Comparison of ENCODE assay signal across 17 mouse cellular contexts in genomic region chr2:45197955-45198631, GRCm38 (mm10).
DNase-seq lines count a peak whose midpoint lies in the region; ATAC-seq and TF ChIP-seq lines count a peak whose summit lies in the region.
"Had no signal": no experiment of that assay in that cellular context is flagged by ENCODE, and none has a peak within 500 bp of the region (broad histone marks: within the 10 kb centered on the region; RNA-seq: fewer than 3 reads in every experiment).

No protein-coding gene starts in this region.

- no peak overlapping the region for H3K4me3 ChIP-seq in gastrocnemius, adult 2 months
- H3K4me3 ChIP-seq in liver, postnatal 0 days (ENCODE audit: low read depth, low read length): no peak overlapping the region
- H3K4me3 ChIP-seq in liver, embryonic 12.5 days: no peak overlapping the region
- H3K4me3 ChIP-seq in MEL (ENCODE audit: control insufficient read depth in 1 of 2, insufficient read depth in 1 of 2, low read depth in 2 of 2, low read length in 2 of 2): no peak overlapping the region
- no peak overlapping the region for H3K4me3 ChIP-seq in intestine, embryonic 16.5 days (ENCODE audit: low read length)
- no peak overlapping the region for H3K4me3 ChIP-seq in forebrain, embryonic 12.5 days (replicated peaks)
- H3K4me3 ChIP-seq: erythroblast, embryonic 14.5 days; liver, embryonic 15.5 days; neural tube, embryonic 13.5 days had no signal

- no peak for TF ChIP-seq RAD21 in MEL (IDR thresholded peaks at IDR 0.05; ENCODE audit: low read depth, low read length)

- TF ChIP-seq CTCF in gastrocnemius, adult 2 months (IDR thresholded peaks at IDR 0.05): no peak
- TF ChIP-seq CTCF in liver, postnatal 0 days (IDR thresholded peaks at IDR 0.05; ENCODE audit: low read depth): no peak
- no peak for TF ChIP-seq CTCF in MEL (IDR thresholded peaks at IDR 0.05 in 2 of 3, conservative IDR thresholded peaks at IDR 0.05 in 1 of 3; ENCODE audit: control insufficient read depth in 1 of 3, insufficient read depth in 1 of 3, low read depth in 2 of 3, low read length in 3 of 3, poor library complexity in 1 of 3, severe bottlenecking in 1 of 3)

- no peaks in the 10 kb centered on the region for H3K36me3 ChIP-seq in liver, postnatal 0 days (replicated peaks; ENCODE audit: insufficient read depth, low read length)
- no peaks in the 10 kb centered on the region for H3K36me3 ChIP-seq in liver, embryonic 12.5 days
- H3K36me3 ChIP-seq in MEL (ENCODE audit: control insufficient read depth in 1 of 2, insufficient read depth in 2 of 2, low read length in 2 of 2): peaks cover 0 to 7% of the 10 kb centered on the region in 2 experiments; a peak in 2 of 4 replicates
- H3K36me3 ChIP-seq in intestine, embryonic 16.5 days (ENCODE audit: control insufficient read depth, insufficient read depth, low read length): no peaks in the 10 kb centered on the region
- no peaks in the 10 kb centered on the region for H3K36me3 ChIP-seq in forebrain, embryonic 12.5 days (replicated peaks)
- H3K36me3 ChIP-seq: liver, embryonic 15.5 days; neural tube, embryonic 13.5 days had no signal

- ATAC-seq in liver, postnatal 0 days: no peak
- no peak for ATAC-seq in liver, embryonic 12.5 days
- peak; percentile 40; the same call in 1 of the 2 replicates for ATAC-seq in intestine, embryonic 16.5 days
- no peak for ATAC-seq in forebrain, embryonic 12.5 days (ENCODE audit: low FRiP score)

- TF ChIP-seq EP300 in liver, postnatal 0 days (IDR thresholded peaks at IDR 0.05; ENCODE audit: low read depth): no peak
- TF ChIP-seq EP300 in MEL (IDR thresholded peaks at IDR 0.05; ENCODE audit: low read depth in 1 of 2, low read length in 2 of 2): no peak

- H3K27me3 ChIP-seq in liver, postnatal 0 days (ENCODE audit: insufficient read depth, low read length): no peaks in the 10 kb centered on the region
- H3K27me3 ChIP-seq in liver, embryonic 12.5 days (replicated peaks): no peaks in the 10 kb centered on the region
- H3K27me3 ChIP-seq in MEL (ENCODE audit: control insufficient read depth in 1 of 2, insufficient read depth in 2 of 2, low read length in 2 of 2): no peaks in the 10 kb centered on the region
- H3K27me3 ChIP-seq in intestine, embryonic 16.5 days (replicated peaks; ENCODE audit: control insufficient read depth, insufficient read depth, low read length): no peaks in the 10 kb centered on the region
- H3K27me3 ChIP-seq in forebrain, embryonic 12.5 days: no peaks in the 10 kb centered on the region
- H3K27me3 ChIP-seq: liver, embryonic 15.5 days; neural tube, embryonic 13.5 days had no signal

- DNase-seq in gastrocnemius, adult 2 months: no peak
- DNase-seq in gastrocnemius, postnatal 10 days: no peak
- DNase-seq in liver, postnatal 0 days: no peak
- no peak for DNase-seq in MEL (ENCODE audit: low read depth, low spot score)
- no peak for DNase-seq in right cerebral cortex, adult 18-20 months
- DNase-seq: cerebellum, adult 11-12 months; cerebellum, postnatal 36 days; gastrocnemius, postnatal 14 days; right cerebral cortex, postnatal 4 days; thymus, postnatal 36 days had no signal

- no peaks in the 10 kb centered on the region for H3K4me1 ChIP-seq in liver, postnatal 0 days (ENCODE audit: insufficient read depth)
- H3K4me1 ChIP-seq in liver, embryonic 12.5 days: no peaks in the 10 kb centered on the region
- peaks cover 5 to 7% of the 10 kb centered on the region in 2 experiments; a peak in 3 of 4 replicates for H3K4me1 ChIP-seq in MEL (ENCODE audit: control insufficient read depth in 1 of 2, insufficient read depth in 2 of 2, low read length in 2 of 2)
- no peaks in the 10 kb centered on the region; the same call in 1 of the 2 replicates for H3K4me1 ChIP-seq in intestine, embryonic 16.5 days (ENCODE audit: control insufficient read depth, insufficient read depth, low read length)
- H3K4me1 ChIP-seq in forebrain, embryonic 12.5 days: no peaks in the 10 kb centered on the region
- H3K4me1 ChIP-seq: liver, embryonic 15.5 days; neural tube, embryonic 13.5 days had no signal

- H3K4me2 ChIP-seq in liver, postnatal 0 days (ENCODE audit: low read depth, low read length): no peak overlapping the region
- H3K4me2 ChIP-seq in liver, embryonic 12.5 days: no peak overlapping the region
- H3K4me2 ChIP-seq in intestine, embryonic 16.5 days (ENCODE audit: low read depth, low read length): no peak overlapping the region
- no peak overlapping the region for H3K4me2 ChIP-seq in forebrain, embryonic 12.5 days
- H3K4me2 ChIP-seq: heart, embryonic 11.5 days; liver, embryonic 15.5 days; neural tube, embryonic 13.5 days had no signal

- H3K9ac ChIP-seq in liver, postnatal 0 days (replicated peaks): no peak overlapping the region
- H3K9ac ChIP-seq in liver, embryonic 12.5 days: no peak overlapping the region
- H3K9ac ChIP-seq in MEL (ENCODE audit: control insufficient read depth, low read depth, low read length, poor library complexity, severe bottlenecking): no peak overlapping the region; the same call in 1 of the 2 replicates
- no peak overlapping the region for H3K9ac ChIP-seq in intestine, embryonic 16.5 days (ENCODE audit: low read depth, low read length)
- H3K9ac ChIP-seq in forebrain, embryonic 12.5 days: no peak overlapping the region
- H3K9ac ChIP-seq: liver, embryonic 15.5 days; neural tube, embryonic 13.5 days had no signal

- intact Hi-C loops in gastrocnemius, adult 2 months (cut with DNase I): loop anchor here (5.0 kb wide), 1 partner anchor 79 kb away; no protein-coding TSS in a partner anchor

- H3K27ac ChIP-seq in gastrocnemius, adult 2 months: peak overlapping the region; percentile 31; the same call in 1 of the 2 replicates
- H3K27ac ChIP-seq in liver, postnatal 0 days (ENCODE audit: low read depth): 0 out of 2 replicates have a peak overlapping the region, but pooled peaks have one; percentile 12
- H3K27ac ChIP-seq in liver, embryonic 12.5 days: no peak overlapping the region
- 0 out of 2 replicates have a peak overlapping the region, but pooled peaks have one; percentile 19 for H3K27ac ChIP-seq in MEL (ENCODE audit: control insufficient read depth, low read depth, low read length)
- H3K27ac ChIP-seq in intestine, embryonic 16.5 days (ENCODE audit: low read length): no peak overlapping the region; the same call in 1 of the 2 replicates
- H3K27ac ChIP-seq in forebrain, embryonic 12.5 days: no peak overlapping the region
- H3K27ac ChIP-seq: liver, embryonic 15.5 days; neural tube, embryonic 13.5 days had no signal

- no peaks in the 10 kb centered on the region for H3K79me2 ChIP-seq in MEL (ENCODE audit: control insufficient read depth, insufficient read depth, low read length, poor library complexity)

- 75% methylated on average over 13 of the region's 13 CpGs for WGBS in liver, postnatal 0 days (ENCODE audit: insufficient replicate concordance)
- 74% methylated on average over 13 of the region's 13 CpGs for WGBS in liver, embryonic 12.5 days (ENCODE audit: insufficient replicate concordance)
- 46% methylated on average over 13 of the region's 13 CpGs for WGBS in intestine, embryonic 16.5 days
- 75% methylated on average over 13 of the region's 13 CpGs for WGBS in forebrain, embryonic 12.5 days

- no peak for TF ChIP-seq POLR2A in MEL (IDR thresholded peaks at IDR 0.05; ENCODE audit: control insufficient read depth in 1 of 2, insufficient read depth in 1 of 2, low read depth in 1 of 2, low read length in 2 of 2, poor library complexity in 1 of 2)

- no peaks in the 10 kb centered on the region for H3K9me3 ChIP-seq in liver, postnatal 0 days (ENCODE audit: low read length)
- H3K9me3 ChIP-seq in liver, embryonic 12.5 days (replicated peaks): no peaks in the 10 kb centered on the region
- no peaks in the 10 kb centered on the region for H3K9me3 ChIP-seq in MEL (replicated peaks; ENCODE audit: insufficient read depth, low read length)
- no peaks in the 10 kb centered on the region for H3K9me3 ChIP-seq in intestine, embryonic 16.5 days (ENCODE audit: control insufficient read depth, low read length)
- no peaks in the 10 kb centered on the region for H3K9me3 ChIP-seq in forebrain, embryonic 12.5 days
- H3K9me3 ChIP-seq: liver, embryonic 15.5 days; neural tube, embryonic 13.5 days had no signal

TF ChIP-seq in MEL, 35 proteins besides CTCF, POLR2A, EP300 and RAD21:
- TF ChIP-seq HCFC1 (IDR thresholded peaks at IDR 0.05; ENCODE audit: low read depth, low read length) (no peak), MXI1 (IDR thresholded peaks at IDR 0.05; ENCODE audit: low read depth, low read length) (no peak), POLR2AphosphoS2 (IDR thresholded peaks at IDR 0.05; ENCODE audit: low read length) (no peak), RCOR1 (IDR thresholded peaks at IDR 0.05; ENCODE audit: low read depth, low read length) (no peak), NRF1 (IDR thresholded peaks at IDR 0.05; ENCODE audit: insufficient read depth, low read depth, low read length, poor library complexity, severe bottlenecking) (no peak), MAFK (IDR thresholded peaks at IDR 0.05; ENCODE audit: borderline replicate concordance, low read depth, low read length) (no peak), MAZ (IDR thresholded peaks at IDR 0.05; ENCODE audit: low read depth, low read length) (no peak), ZC3H11A (IDR thresholded peaks at IDR 0.05; ENCODE audit: low read depth, low read length) (no peak), GABPA (IDR thresholded peaks at IDR 0.05; ENCODE audit: low read depth, low read length) (no peak), MYC (IDR thresholded peaks at IDR 0.05; ENCODE audit: low read depth, low read length) (no peak), MAX (IDR thresholded peaks at IDR 0.05; ENCODE audit: low read length) (no peak), SMC3 (IDR thresholded peaks at IDR 0.05; ENCODE audit: low read depth, low read length) (no peak), TAL1 (IDR thresholded peaks at IDR 0.05; ENCODE audit: low read length) (no peak), UBTF (IDR thresholded peaks at IDR 0.05; ENCODE audit: borderline replicate concordance, insufficient read depth, low read depth, low read length) (no peak)

Comparison
In these comparisons a context has a peak if more than half of its experiments do, and no peak if none do; other contexts are left out.
1. H3K27ac ChIP-seq: peak in gastrocnemius, adult 2 months (single experiment), liver, postnatal 0 days (single experiment) and MEL (single experiment); none in liver, embryonic 12.5 days (single experiment), intestine, embryonic 16.5 days (single experiment) and forebrain, embryonic 12.5 days (single experiment).